Mouse (Mus musculus): ENCODE results near the gene Spred1. TPM values are rescaled to one million over a fixed set of nuclear protein-coding genes. Genes with fewer than 3 reads are reported as not detected.

Spred1 gene
- polyA plus RNA-seq, 1 experiment from 2014 or later: 23.4 TPM

DNA sequence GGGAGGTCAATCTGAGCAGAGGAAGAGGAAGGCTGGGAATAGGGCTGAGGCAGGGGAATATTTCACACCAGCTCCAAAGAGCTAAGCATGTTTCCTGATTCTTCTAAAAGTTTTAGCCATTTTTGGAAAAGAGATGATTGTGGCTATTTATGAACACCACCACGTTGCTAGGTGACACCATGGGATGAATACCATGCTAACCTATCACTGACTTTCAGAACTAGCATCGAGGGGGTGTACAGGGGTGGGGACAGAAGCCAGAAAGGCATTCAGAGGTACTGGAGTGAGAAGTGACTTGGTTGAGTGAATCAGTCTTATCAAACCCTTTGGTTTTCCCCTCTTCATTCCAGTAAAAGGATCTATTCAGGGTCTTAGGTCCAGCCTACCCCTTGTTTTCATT is 74.0 kb downstream of the Spred1 start:
- Histone ChIP-seq H3K9me3 (ENCODE audit: control insufficient read depth, low read length) (no peaks in the 10 kb centered on the region), H3K27me3 (ENCODE audit: control insufficient read depth, insufficient read depth, low read length) (no peaks in the 10 kb centered on the region), H3K27ac (no peak overlapping the region), H3K9ac (no peak overlapping the region), H3K4me2 (replicated peaks) (no peak overlapping the region), H3K4me3 (replicated peaks; ENCODE audit: low read length) (no peak overlapping the region), H3K36me3 (replicated peaks; ENCODE audit: control insufficient read depth, insufficient read depth) (no peaks in the 10 kb centered on the region), H3K4me1 (replicated peaks; ENCODE audit: control insufficient read depth, insufficient read depth, low read length) (no peaks in the 10 kb centered on the region)
- WGBS: 25% methylated on average over 2 of the region's 2 CpGs
- no peak for DNase-seq (ENCODE audit: low spot score)
- no peak for ATAC-seq (ENCODE audit: low FRiP score)

DNA sequence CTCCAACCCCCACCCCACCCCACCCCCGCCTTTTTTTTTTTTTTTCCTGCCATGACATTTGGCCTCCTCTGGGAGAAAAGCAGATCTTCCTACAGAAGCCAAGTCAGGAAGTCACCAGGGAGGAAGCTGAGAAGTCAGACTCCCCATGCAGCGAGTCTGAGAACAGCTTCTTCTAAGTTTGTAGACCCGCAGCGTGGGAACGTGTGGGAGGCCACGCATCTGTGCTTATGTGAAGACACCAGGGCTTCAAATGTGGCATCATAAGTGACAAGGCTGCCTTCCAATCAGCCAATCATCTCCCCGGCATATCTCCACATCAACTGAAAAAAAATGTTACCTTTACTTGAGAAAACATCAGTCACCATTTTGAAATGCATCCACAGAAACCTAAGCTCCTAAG is 74.4 kb downstream of the Spred1 start:
- no peak for ATAC-seq (ENCODE audit: low FRiP score)
- H3K36me3 ChIP-seq (replicated peaks; ENCODE audit: control insufficient read depth, insufficient read depth): no peaks in the 10 kb centered on the region
- H3K4me1 ChIP-seq (replicated peaks; ENCODE audit: control insufficient read depth, insufficient read depth, low read length): 0 out of 2 replicates have a peak, but pooled peaks cover under 1% of the 10 kb centered on the region
- no peak overlapping the region for H3K27ac ChIP-seq
- no peaks in the 10 kb centered on the region for H3K27me3 ChIP-seq (ENCODE audit: control insufficient read depth, insufficient read depth, low read length)
- 39% methylated on average over 6 of the region's 7 CpGs for WGBS
- no peak overlapping the region for H3K9ac ChIP-seq
- H3K9me3 ChIP-seq (ENCODE audit: control insufficient read depth, low read length): no peaks in the 10 kb centered on the region
- no peak overlapping the region for H3K4me3 ChIP-seq (replicated peaks; ENCODE audit: low read length)
- no peak overlapping the region for H3K4me2 ChIP-seq (replicated peaks)
- DNase-seq (ENCODE audit: low spot score): no peak

DNA sequence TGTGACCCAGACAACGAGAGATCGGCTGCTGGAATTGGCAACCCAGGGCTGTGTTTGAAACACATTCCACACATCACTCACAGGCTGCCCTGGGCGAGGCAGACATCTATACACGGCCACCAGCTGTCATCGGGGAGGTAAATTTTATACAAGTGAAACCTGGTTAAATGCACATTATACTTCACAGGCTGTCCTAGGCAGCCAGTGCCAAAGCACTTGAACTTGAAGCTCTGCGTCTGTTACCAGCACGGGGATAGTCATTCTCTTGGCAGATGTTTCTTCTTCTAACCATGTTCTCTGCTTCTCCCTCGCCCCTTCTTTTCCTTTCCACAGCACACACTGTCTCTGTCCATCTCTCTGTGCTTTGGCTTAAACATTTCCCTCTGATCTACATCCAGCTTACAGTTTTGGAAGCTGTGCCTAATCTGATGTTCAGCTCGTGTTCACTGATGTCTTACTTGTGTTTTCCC is 79.7 kb downstream of the Spred1 start:
- no peak overlapping the region for H3K9ac ChIP-seq
- no peak overlapping the region for H3K4me3 ChIP-seq (replicated peaks; ENCODE audit: low read length)
- ATAC-seq (ENCODE audit: low FRiP score): no peak
- H3K27me3 ChIP-seq (ENCODE audit: control insufficient read depth, insufficient read depth, low read length): no peaks in the 10 kb centered on the region
- WGBS: 27% methylated on average over 9 of the region's 9 CpGs
- no peak for DNase-seq (ENCODE audit: low spot score)
- H3K36me3 ChIP-seq (replicated peaks; ENCODE audit: control insufficient read depth, insufficient read depth): no peaks in the 10 kb centered on the region
- peaks cover 5% of the 10 kb centered on the region; the same call in 1 of the 2 replicates for H3K4me1 ChIP-seq (replicated peaks; ENCODE audit: control insufficient read depth, insufficient read depth, low read length)
- H3K27ac ChIP-seq: no peak overlapping the region
- H3K9me3 ChIP-seq (ENCODE audit: control insufficient read depth, low read length): no peaks in the 10 kb centered on the region
- H3K4me2 ChIP-seq (replicated peaks): no peak overlapping the region; the same call in 1 of the 2 replicates

GRCm38 (mm10) chr2:117203350-117203749 is 82.2 kb downstream of the Spred1 start:
- no peak for ATAC-seq (ENCODE audit: low FRiP score)
- H3K4me3 ChIP-seq (replicated peaks; ENCODE audit: low read length): no peak overlapping the region
- WGBS: 82% methylated on average over 5 of the region's 5 CpGs

DNA sequence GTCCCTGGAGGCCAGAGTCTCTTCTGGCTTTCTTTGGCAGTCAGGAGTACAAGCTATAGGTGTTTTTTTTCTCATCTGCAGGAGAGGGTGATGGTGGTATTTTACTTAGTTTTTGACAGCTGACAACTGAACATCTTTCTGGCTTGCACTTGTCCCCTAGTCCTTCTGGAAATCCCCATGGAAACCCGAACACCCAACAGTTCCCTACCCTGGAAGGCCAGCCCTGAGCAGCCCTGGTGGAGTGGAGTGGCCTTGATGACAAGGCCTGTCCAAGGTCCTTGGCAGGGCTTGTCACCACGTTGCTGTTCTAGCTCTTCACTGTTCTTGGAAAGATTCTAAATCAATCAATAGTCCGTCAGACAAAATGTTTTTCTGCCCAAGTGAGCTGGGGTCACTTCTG is 83.4 kb downstream of the Spred1 start:
- 70% methylated on average over 3 of the region's 3 CpGs for WGBS
- Histone ChIP-seq H3K4me3 (replicated peaks; ENCODE audit: low read length) (no peak overlapping the region), H3K36me3 (replicated peaks; ENCODE audit: control insufficient read depth, insufficient read depth) (no peaks in the 10 kb centered on the region), H3K4me1 (replicated peaks; ENCODE audit: control insufficient read depth, insufficient read depth, low read length) (peaks cover 5% of the 10 kb centered on the region; the same call in 1 of the 2 replicates), H3K9me3 (ENCODE audit: control insufficient read depth, low read length) (no peaks in the 10 kb centered on the region), H3K4me2 (replicated peaks) (no peak overlapping the region), H3K27ac (no peak overlapping the region), H3K27me3 (ENCODE audit: control insufficient read depth, insufficient read depth, low read length) (no peaks in the 10 kb centered on the region), H3K9ac (no peak overlapping the region)
- DNase-seq (ENCODE audit: low spot score) (no peak), ATAC-seq (ENCODE audit: low FRiP score) (no peak)

More at GRCm38 (mm10) chr2:117203350-117203749, 82.2 kb downstream of the Spred1 start:
- Histone ChIP-seq H3K9ac (no peak overlapping the region), H3K36me3 (replicated peaks; ENCODE audit: control insufficient read depth, insufficient read depth) (no peaks in the 10 kb centered on the region), H3K27me3 (ENCODE audit: control insufficient read depth, insufficient read depth, low read length) (no peaks in the 10 kb centered on the region), H3K4me1 (replicated peaks; ENCODE audit: control insufficient read depth, insufficient read depth, low read length) (peaks cover 5% of the 10 kb centered on the region; the same call in 1 of the 2 replicates), H3K9me3 (ENCODE audit: control insufficient read depth, low read length) (no peaks in the 10 kb centered on the region), H3K27ac (no peak overlapping the region), H3K4me2 (replicated peaks) (no peak overlapping the region)
- no peak for DNase-seq (ENCODE audit: low spot score)

DNA sequence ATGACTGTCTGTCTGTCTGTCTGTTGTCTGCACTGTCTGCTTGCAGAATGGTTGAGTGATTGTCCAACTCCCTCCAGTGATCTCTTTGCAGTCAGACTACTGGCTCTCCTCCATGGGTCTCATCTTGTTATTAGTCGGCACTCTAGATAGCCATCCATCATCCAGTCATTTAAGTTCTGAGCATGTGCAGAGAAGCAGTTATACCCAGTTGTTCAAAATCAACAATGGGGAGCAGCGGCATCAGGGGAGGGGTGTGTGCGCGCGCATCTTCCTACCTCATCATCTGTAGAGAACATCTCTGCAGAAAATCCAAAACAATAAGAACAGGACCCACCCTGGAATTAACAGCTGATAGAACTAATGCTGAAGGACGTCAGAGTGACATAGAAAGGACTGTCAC is 83.9 kb downstream of the Spred1 start:
- Histone ChIP-seq H3K9me3 (ENCODE audit: control insufficient read depth, low read length) (no peaks in the 10 kb centered on the region), H3K9ac (no peak overlapping the region), H3K4me3 (replicated peaks; ENCODE audit: low read length) (no peak overlapping the region), H3K4me2 (replicated peaks) (no peak overlapping the region), H3K36me3 (replicated peaks; ENCODE audit: control insufficient read depth, insufficient read depth) (no peaks in the 10 kb centered on the region), H3K27me3 (ENCODE audit: control insufficient read depth, insufficient read depth, low read length) (no peaks in the 10 kb centered on the region), H3K4me1 (replicated peaks; ENCODE audit: control insufficient read depth, insufficient read depth, low read length) (peaks cover 5% of the 10 kb centered on the region; the same call in 1 of the 2 replicates), H3K27ac (no peak overlapping the region)
- ATAC-seq (ENCODE audit: low FRiP score): no peak
- 72% methylated on average over 6 of the region's 6 CpGs for WGBS
- no peak for DNase-seq (ENCODE audit: low spot score)

DNA sequence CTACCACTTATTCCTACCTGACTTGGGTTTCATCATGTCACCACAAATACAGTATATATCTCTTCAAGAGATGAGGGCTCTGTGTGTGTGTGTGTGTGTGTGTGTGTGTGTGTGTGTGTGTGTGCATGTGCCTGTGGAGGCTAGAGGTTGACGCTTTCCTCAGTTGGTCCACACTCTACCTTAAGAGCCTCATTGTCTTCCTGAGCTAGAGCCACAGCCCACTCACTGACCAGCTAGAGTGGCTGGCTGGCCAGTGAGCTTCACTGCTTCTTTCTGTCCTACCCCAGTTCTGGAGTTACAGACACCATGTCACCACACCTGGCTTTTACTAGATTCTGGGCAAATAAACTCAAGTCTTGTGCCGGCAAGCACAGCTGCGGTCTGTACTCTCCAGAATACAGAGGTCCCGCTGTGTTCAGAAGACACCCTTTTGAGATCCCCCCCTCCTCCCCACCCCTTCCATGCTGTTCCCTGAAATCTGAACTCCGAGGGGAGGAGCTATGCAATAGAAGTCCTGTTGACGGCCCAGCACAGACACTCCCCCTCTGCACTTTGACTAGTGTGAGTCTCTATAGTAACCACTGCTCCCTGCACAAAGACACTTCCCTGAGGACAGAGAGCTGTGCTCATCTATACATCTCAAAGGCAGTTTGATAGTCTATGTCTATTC is 89.4 kb downstream of the Spred1 start:
- Histone ChIP-seq H3K4me2 (replicated peaks) (peak overlapping the region; percentile 21), H3K9ac (no peak overlapping the region; the same call in 1 of the 2 replicates), H3K9me3 (ENCODE audit: control insufficient read depth, low read length) (no peaks in the 10 kb centered on the region), H3K4me1 (replicated peaks; ENCODE audit: control insufficient read depth, insufficient read depth, low read length) (peaks cover 7% of the 10 kb centered on the region), H3K4me3 (replicated peaks; ENCODE audit: low read length) (no peak overlapping the region), H3K27ac (no peak overlapping the region), H3K36me3 (replicated peaks; ENCODE audit: control insufficient read depth, insufficient read depth) (no peaks in the 10 kb centered on the region), H3K27me3 (ENCODE audit: control insufficient read depth, insufficient read depth, low read length) (no peaks in the 10 kb centered on the region)
- no peak for DNase-seq (ENCODE audit: low spot score)
- 4% methylated on average over 6 of the region's 6 CpGs for WGBS
- ATAC-seq (ENCODE audit: low FRiP score): peak; percentile 94

DNA sequence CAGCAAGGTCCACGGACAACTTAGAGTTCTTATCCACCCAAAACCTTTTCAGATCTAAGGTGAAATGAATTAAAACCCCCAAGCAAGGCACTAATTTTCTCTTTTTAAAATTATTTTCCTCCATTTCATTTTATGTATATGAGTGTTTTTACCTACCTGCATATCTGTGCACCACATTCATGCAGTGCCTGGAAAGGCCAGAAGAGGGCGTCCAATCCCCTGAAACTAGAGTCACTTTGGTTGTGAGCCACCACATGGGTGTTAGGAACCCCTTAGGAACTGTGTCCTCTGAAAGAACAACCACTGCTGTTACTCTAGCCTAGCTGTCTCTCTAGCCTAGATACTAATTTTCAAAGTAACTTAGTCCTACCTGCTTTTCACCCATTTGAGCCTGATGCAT is 95.0 kb downstream of the Spred1 start:
- DNase-seq (ENCODE audit: low spot score): no peak
- H3K9me3 ChIP-seq (ENCODE audit: control insufficient read depth, low read length): no peaks in the 10 kb centered on the region
- H3K27ac ChIP-seq: no peak overlapping the region
- no peaks in the 10 kb centered on the region for H3K27me3 ChIP-seq (ENCODE audit: control insufficient read depth, insufficient read depth, low read length)
- H3K4me1 ChIP-seq (replicated peaks; ENCODE audit: control insufficient read depth, insufficient read depth, low read length): no peaks in the 10 kb centered on the region; the same call in 1 of the 2 replicates
- H3K4me2 ChIP-seq (replicated peaks): no peak overlapping the region
- H3K36me3 ChIP-seq (replicated peaks; ENCODE audit: control insufficient read depth, insufficient read depth): no peaks in the 10 kb centered on the region
- 67% methylated on average over 2 of the region's 2 CpGs for WGBS
- ATAC-seq (ENCODE audit: low FRiP score): no peak
- no peak overlapping the region for H3K4me3 ChIP-seq (replicated peaks; ENCODE audit: low read length)
- no peak overlapping the region for H3K9ac ChIP-seq

- Histone ChIP-seq H3K27ac (no peak overlapping the region), H3K4me2 (replicated peaks) (0 out of 2 replicates have a peak overlapping the region, but pooled peaks have one; percentile 13), H3K4me3 (replicated peaks; ENCODE audit: low read length) (no peak overlapping the region), H3K4me1 (replicated peaks; ENCODE audit: control insufficient read depth, insufficient read depth, low read length) (no peaks in the 10 kb centered on the region; the same call in 1 of the 2 replicates), H3K9ac (no peak overlapping the region), H3K27me3 (ENCODE audit: control insufficient read depth, insufficient read depth, low read length) (no peaks in the 10 kb centered on the region), H3K9me3 (ENCODE audit: control insufficient read depth, low read length) (no peaks in the 10 kb centered on the region), H3K36me3 (replicated peaks; ENCODE audit: control insufficient read depth, insufficient read depth) (no peaks in the 10 kb centered on the region)
- 2% methylated on average over 14 of the region's 15 CpGs for WGBS
- no peak for DNase-seq (ENCODE audit: low spot score)
- no peak for ATAC-seq (ENCODE audit: low FRiP score)
These were observed 96.6 kb downstream of the Spred1 start for GRCm38 (mm10) chr2:117217695-117218216.

Measured in hindbrain, embryonic 14.5 days (tissue).